ENCODE assay signal across 25 mouse cellular contexts in the genomic region with DNA sequence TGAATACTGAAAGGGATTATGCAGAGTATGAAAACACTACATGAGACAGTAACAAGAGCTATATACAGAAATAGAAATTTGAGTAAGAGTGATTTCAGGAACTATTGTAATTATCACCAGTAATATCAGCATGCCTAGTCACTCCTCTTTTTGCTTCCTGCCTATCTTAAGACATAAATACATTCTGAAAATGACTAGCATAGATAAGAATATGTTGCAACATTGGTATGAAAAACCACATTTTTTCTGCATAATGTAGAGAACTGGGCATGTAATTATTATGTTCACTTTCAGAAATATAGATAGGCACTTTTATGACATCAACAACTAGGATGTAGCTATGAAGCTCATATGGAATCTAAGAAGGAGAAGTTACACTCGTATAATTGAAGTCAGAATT.
DNase-seq lines count a peak whose midpoint lies in the region; ATAC-seq and TF ChIP-seq lines count a peak whose summit lies in the region.
"Had no signal": no experiment of that assay in that cellular context is flagged by ENCODE, and none has a peak within 500 bp of the region (broad histone marks: within the 10 kb centered on the region; RNA-seq: fewer than 3 reads in every experiment).

No protein-coding gene starts in this region.

- peak; percentile 61 for DNase-seq in 416B (ENCODE audit: low read depth)
- DNase-seq in MEL (ENCODE audit: low read depth, low spot score) = peak; percentile 18
- DNase-seq in MEL-GATA-1-ER (ENCODE audit: extremely low read depth, low read depth) = peak; percentile 18
- no peak for DNase-seq in spleen, postnatal 4 days (ENCODE audit: low spot score in 2 of 2)
- no peak for DNase-seq in lung, postnatal 4 days
- DNase-seq: adrenal gland, adult 2 months; adrenal gland, adult 8-10 months; adrenal gland, postnatal 10 days; adrenal gland, postnatal 14 days; adrenal gland, postnatal 25 days; adrenal gland, postnatal 36 days; B cell, adult 2 months; cerebellum, adult 11 months; cerebellum, adult 11-12 months; cerebellum, adult 18-20 months; cerebellum, adult 2 months; cerebellum, adult 8-10 months had no signal

- no peak overlapping the region for H3K4me2 ChIP-seq in myocyte (ENCODE audit: low read depth)
- H3K4me2 ChIP-seq in midbrain, embryonic 13.5 days (replicated peaks) = no peak overlapping the region
- H3K4me2 ChIP-seq in heart, embryonic 12.5 days = no peak overlapping the region

- H3K4me1 ChIP-seq in MEL (ENCODE audit: control insufficient read depth in 1 of 2, insufficient read depth in 2 of 2, low read length in 2 of 2) = peaks cover 0 to 5% of the 10 kb centered on the region in 2 experiments; a peak in 2 of 4 replicates
- H3K4me1 ChIP-seq in midbrain, embryonic 13.5 days (replicated peaks) = no peaks in the 10 kb centered on the region
- H3K4me1 ChIP-seq in heart, embryonic 12.5 days (replicated peaks) = no peaks in the 10 kb centered on the region

- WGBS in midbrain, embryonic 13.5 days = 93% methylated on average over 1 of the region's 1 CpGs
- WGBS in heart, embryonic 12.5 days = 80% methylated on average over 1 of the region's 1 CpGs

- no peak for ATAC-seq in midbrain, embryonic 13.5 days
- ATAC-seq in heart, embryonic 12.5 days (ENCODE audit: insufficient number of reproducible peaks, low FRiP score) = no peak
- ATAC-seq: activated CD4-positive, CD25-positive, alpha-beta regulatory T cell, adult 4 months; CD4-positive, CD25-positive, alpha-beta regulatory T cell, adult 4 months; Patski had no signal

- no peak for TF ChIP-seq RAD21 in MEL (IDR thresholded peaks at IDR 0.05; ENCODE audit: low read depth, low read length)

- no peak overlapping the region for H3K9ac ChIP-seq in MEL (ENCODE audit: control insufficient read depth, low read depth, low read length, poor library complexity, severe bottlenecking)
- no peak overlapping the region for H3K9ac ChIP-seq in midbrain, embryonic 13.5 days (replicated peaks)
- H3K9ac ChIP-seq in heart, embryonic 12.5 days = no peak overlapping the region

- H3K36me3 ChIP-seq in MEL (ENCODE audit: control insufficient read depth in 1 of 2, insufficient read depth in 2 of 2, low read length in 2 of 2) (peaks cover 0 to 6% of the 10 kb centered on the region in 2 experiments; a peak in 2 of 4 replicates), myocyte (ENCODE audit: control insufficient read depth, insufficient read depth) (no peaks in the 10 kb centered on the region)
- H3K36me3 ChIP-seq in midbrain, embryonic 13.5 days = no peaks in the 10 kb centered on the region
- no peaks in the 10 kb centered on the region for H3K36me3 ChIP-seq in heart, embryonic 12.5 days
- H3K36me3 ChIP-seq: G1E had no signal

- no peaks in the 10 kb centered on the region for H3K9me3 ChIP-seq in MEL (replicated peaks; ENCODE audit: insufficient read depth, low read length)
- H3K9me3 ChIP-seq in midbrain, embryonic 13.5 days = no peaks in the 10 kb centered on the region
- no peaks in the 10 kb centered on the region for H3K9me3 ChIP-seq in heart, embryonic 12.5 days (replicated peaks)
- H3K9me3 ChIP-seq: G1E had no signal

- TF ChIP-seq POLR2A in MEL (IDR thresholded peaks at IDR 0.05; ENCODE audit: control insufficient read depth in 1 of 2, insufficient read depth in 1 of 2, low read depth in 1 of 2, low read length in 2 of 2, poor library complexity in 1 of 2) = no peak
- no peak for TF ChIP-seq POLR2A in myocyte (IDR thresholded peaks at IDR 0.05; ENCODE audit: insufficient read length, low read depth)

- H3K79me2 ChIP-seq in MEL (ENCODE audit: control insufficient read depth, insufficient read depth, low read length, poor library complexity) (no peaks in the 10 kb centered on the region), myocyte (ENCODE audit: control insufficient read depth, insufficient read depth) (no peaks in the 10 kb centered on the region)

- no peak overlapping the region for H3ac ChIP-seq in myocyte (ENCODE audit: control insufficient read depth, insufficient read length)

- no peak overlapping the region for H3K27ac ChIP-seq in MEL (ENCODE audit: control insufficient read depth, low read depth, low read length)
- H3K27ac ChIP-seq in midbrain, embryonic 13.5 days = no peak overlapping the region
- no peak overlapping the region for H3K27ac ChIP-seq in heart, embryonic 12.5 days (ENCODE audit: poor library complexity, severe bottlenecking)

- no peaks in the 10 kb centered on the region for H3K27me3 ChIP-seq in MEL (ENCODE audit: control insufficient read depth in 1 of 2, insufficient read depth in 2 of 2, low read length in 2 of 2)
- no peaks in the 10 kb centered on the region for H3K27me3 ChIP-seq in myocyte (ENCODE audit: control insufficient read depth, insufficient read depth, insufficient read length)
- H3K27me3 ChIP-seq in midbrain, embryonic 13.5 days = no peaks in the 10 kb centered on the region
- no peaks in the 10 kb centered on the region for H3K27me3 ChIP-seq in heart, embryonic 12.5 days (replicated peaks)
- H3K27me3 ChIP-seq: CH12.LX, Patski had no signal

- no peak for TF ChIP-seq CTCF in MEL (IDR thresholded peaks at IDR 0.05 in 2 of 3, conservative IDR thresholded peaks at IDR 0.05 in 1 of 3; ENCODE audit: control insufficient read depth in 1 of 3, insufficient read depth in 1 of 3, low read depth in 2 of 3, low read length in 3 of 3, poor library complexity in 1 of 3, severe bottlenecking in 1 of 3)

- peak overlapping the region in 1 of 2 experiments; percentile 19; a peak in 1 of 4 replicates for H3K4me3 ChIP-seq in MEL (ENCODE audit: control insufficient read depth in 1 of 2, insufficient read depth in 1 of 2, low read depth in 2 of 2, low read length in 2 of 2)
- no peak overlapping the region for H3K4me3 ChIP-seq in myocyte
- H3K4me3 ChIP-seq in midbrain, embryonic 13.5 days (replicated peaks) = no peak overlapping the region
- no peak overlapping the region for H3K4me3 ChIP-seq in heart, embryonic 12.5 days

- TF ChIP-seq EP300 in MEL (IDR thresholded peaks at IDR 0.05; ENCODE audit: low read depth in 1 of 2, low read length in 2 of 2) = peak; percentile 72 to 73

TF ChIP-seq in MEL, 35 proteins besides CTCF, POLR2A, EP300 and RAD21 (continues in another document):
- no peak for TF ChIP-seq MYC (IDR thresholded peaks at IDR 0.05; ENCODE audit: low read depth, low read length)
- peak; percentile 82 for TF ChIP-seq ETS1 (IDR thresholded peaks at IDR 0.05; ENCODE audit: low read depth, low read length)
- no peak for TF ChIP-seq POLR2AphosphoS5 (IDR thresholded peaks at IDR 0.05; ENCODE audit: borderline replicate concordance, low read depth, low read length)
- peak; percentile 46; the same call in 1 of the 2 replicates for TF ChIP-seq KAT2A (conservative IDR thresholded peaks at IDR 0.05; ENCODE audit: low read depth, low read length)
- TF ChIP-seq BHLHE40 (IDR thresholded peaks at IDR 0.05; ENCODE audit: borderline replicate concordance, low read depth, low read length) = peak; percentile 24; the same call in 1 of the 2 replicates
- TF ChIP-seq MYB (IDR thresholded peaks at IDR 0.05; ENCODE audit: low read depth, low read length) = no peak
- peak; percentile 52; the same call in 1 of the 2 replicates for TF ChIP-seq GATA1 (IDR thresholded peaks at IDR 0.05; ENCODE audit: low read depth, low read length)
- TF ChIP-seq ZC3H11A (IDR thresholded peaks at IDR 0.05; ENCODE audit: low read depth, low read length) = no peak; the same call in 1 of the 2 replicates
- TF ChIP-seq SIN3A (IDR thresholded peaks at IDR 0.05; ENCODE audit: low read length) = peak; percentile 46; the same call in 1 of the 2 replicates
- peak; percentile 71 for TF ChIP-seq TCF12 (IDR thresholded peaks at IDR 0.05; ENCODE audit: low read depth, low read length)
- TF ChIP-seq MAX (IDR thresholded peaks at IDR 0.05; ENCODE audit: low read length) = no peak
- TF ChIP-seq MAZ (IDR thresholded peaks at IDR 0.05; ENCODE audit: low read depth, low read length) = no peak
- TF ChIP-seq RCOR1 (IDR thresholded peaks at IDR 0.05; ENCODE audit: low read depth, low read length) = peak; percentile 69
- TF ChIP-seq MEF2A (IDR thresholded peaks at IDR 0.05; ENCODE audit: extremely low read depth, insufficient replicate concordance, low read depth, low read length, poor library complexity, severe bottlenecking) = peak; percentile 76; the same call in 1 of the 2 replicates
- no peak for TF ChIP-seq USF2 (IDR thresholded peaks at IDR 0.05; ENCODE audit: borderline replicate concordance in 1 of 2, insufficient read depth in 1 of 2, low read depth in 1 of 2, low read length in 2 of 2)

TF ChIP-seq in myocyte, 11 proteins besides CTCF, POLR2A, EP300 and RAD21:
- TF ChIP-seq TCF3 (IDR thresholded peaks at IDR 0.05; ENCODE audit: insufficient read length, low read depth) = no peak
- no peak for TF ChIP-seq MAX (IDR thresholded peaks at IDR 0.05; ENCODE audit: low read depth)
- 0 out of 2 replicates have a peak, but pooled peaks have one; percentile 52 for TF ChIP-seq CEBPB (IDR thresholded peaks at IDR 0.05; ENCODE audit: insufficient read depth, poor library complexity, severe bottlenecking)
- TF ChIP-seq SRF (IDR thresholded peaks at IDR 0.05; ENCODE audit: control insufficient read depth, insufficient read length, low read depth) = no peak
- no peak for TF ChIP-seq MYOG (IDR thresholded peaks at IDR 0.05; ENCODE audit: control insufficient read depth in 1 of 3, insufficient read depth in 1 of 3, insufficient read length in 2 of 3, low read depth in 2 of 3)
- TF ChIP-seq USF1 (IDR thresholded peaks at IDR 0.05; ENCODE audit: low read depth) = no peak
- TF ChIP-seq REST (IDR thresholded peaks at IDR 0.05; ENCODE audit: insufficient read depth, insufficient read length) = no peak
- TF ChIP-seq TCF12 (IDR thresholded peaks at IDR 0.05; ENCODE audit: insufficient read depth, poor library complexity, severe bottlenecking) = no peak
TF ChIP-seq in myocyte: peak in this region for 1.

Comparison
In these comparisons a context has a peak if more than half of its experiments do, and no peak if none do; other contexts are left out.
1. DNase-seq: peak in 416B (single experiment), MEL (single experiment) and MEL-GATA-1-ER (single experiment); none in spleen, postnatal 4 days (0 of 2) and lung, postnatal 4 days (0 of 2).